Mouse (Mus musculus): Measurements from ENCODE around the gene Trmt1.

The Trmt1 gene

DNA sequence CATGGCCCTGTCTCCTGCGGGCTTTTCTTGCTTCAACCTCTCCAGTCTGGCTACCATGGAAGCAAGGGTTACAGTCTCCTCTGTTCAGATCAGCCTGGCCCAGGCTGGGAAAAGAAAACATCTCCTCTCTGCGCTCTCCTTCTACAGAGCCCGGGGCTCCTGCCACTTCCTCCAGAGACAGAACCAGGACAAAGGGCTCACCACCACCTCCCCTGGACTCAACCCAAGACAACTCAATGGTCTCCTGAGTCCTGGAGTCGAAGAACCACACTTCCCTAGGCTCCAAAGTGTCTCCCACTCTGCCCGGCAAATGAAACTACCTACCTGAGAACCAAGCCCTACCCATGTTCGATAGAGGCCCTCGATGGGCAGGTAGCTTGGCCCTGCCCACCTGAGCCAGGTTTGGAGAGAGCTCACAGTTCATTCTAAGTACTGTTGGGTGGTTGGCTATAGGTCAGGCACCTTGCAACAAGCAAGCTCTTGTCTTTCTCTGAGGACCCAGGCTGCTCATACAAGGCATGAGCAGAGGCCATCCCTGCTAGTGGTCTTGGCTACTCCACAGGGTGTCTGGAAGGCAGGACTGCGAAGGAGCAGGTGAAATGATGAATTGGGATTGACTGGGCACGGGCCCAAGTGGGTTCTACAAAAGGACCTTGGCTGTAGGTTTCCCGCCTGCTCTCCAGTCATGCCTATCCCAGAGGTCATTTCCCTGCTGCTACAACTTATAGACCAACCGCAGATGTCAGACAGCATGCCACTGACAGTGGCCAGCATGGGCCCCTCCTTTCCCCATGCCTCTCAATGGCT, 45.5 kb downstream of the Trmt1 start:
- no peak for DNase-seq (ENCODE audit: low read depth)

DNA sequence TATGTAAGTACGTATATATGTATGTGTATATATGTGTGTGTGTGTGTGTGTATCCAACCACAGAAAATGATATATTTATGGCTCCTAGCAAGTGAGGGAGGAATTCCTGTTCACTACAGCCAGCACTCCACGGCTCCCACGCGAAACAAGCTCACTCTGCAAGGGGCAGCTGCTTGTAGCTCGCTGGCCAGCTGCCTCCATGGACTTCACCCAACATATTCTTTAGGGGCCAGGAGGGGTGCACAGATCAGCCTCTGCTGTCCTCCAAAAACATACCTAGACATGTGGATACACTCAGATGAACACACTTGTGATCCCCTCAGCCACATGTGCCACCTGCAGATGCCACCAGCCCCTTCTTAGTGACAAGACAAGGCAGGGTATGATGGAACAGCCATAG, 46.4 kb downstream of the Trmt1 start:
- no peak for DNase-seq (ENCODE audit: low read depth)

DNA sequence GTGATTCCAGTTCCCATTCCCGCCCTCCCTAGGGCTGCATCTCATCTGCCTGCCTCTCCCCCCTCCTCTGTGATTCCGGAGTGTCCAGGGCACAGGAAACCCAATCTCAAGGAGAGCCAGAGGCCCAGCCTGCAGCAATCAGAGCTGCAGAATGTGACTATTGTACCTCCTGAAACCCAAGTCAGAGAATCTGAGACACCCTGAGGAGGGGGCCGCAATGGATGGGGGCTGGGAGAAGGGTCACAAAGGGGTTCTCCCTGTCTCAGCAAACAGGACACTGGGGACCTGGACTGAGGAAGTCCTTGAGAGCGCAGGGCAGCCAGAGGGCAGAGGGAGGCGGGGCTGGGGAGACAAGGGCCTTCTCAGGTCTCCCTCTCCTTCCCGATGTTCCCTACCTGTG, 46.9 kb downstream of the Trmt1 start:
- DNase-seq (ENCODE audit: low read depth) = no peak

DNA sequence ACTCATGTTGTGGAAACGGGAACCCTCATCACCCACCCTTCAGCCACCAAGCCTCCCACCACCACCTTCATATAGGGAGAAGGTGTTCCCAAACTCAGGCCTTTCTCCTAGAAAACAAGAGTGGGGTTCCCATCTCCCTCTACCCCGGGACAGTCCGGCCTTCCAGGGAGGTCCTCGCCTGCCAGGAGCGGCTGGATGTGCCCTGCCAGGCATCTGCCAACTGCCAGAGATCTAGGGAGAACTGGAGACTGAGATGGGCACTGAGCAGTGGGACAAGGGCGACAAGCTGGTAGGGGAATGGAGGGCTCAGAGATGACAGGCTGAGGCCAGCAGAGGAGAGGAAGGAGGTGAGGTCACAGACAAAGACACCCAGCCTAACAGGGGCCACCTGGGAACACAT, 47.9 kb downstream of the Trmt1 start:
- DNase-seq (ENCODE audit: low read depth) = no peak

DNA sequence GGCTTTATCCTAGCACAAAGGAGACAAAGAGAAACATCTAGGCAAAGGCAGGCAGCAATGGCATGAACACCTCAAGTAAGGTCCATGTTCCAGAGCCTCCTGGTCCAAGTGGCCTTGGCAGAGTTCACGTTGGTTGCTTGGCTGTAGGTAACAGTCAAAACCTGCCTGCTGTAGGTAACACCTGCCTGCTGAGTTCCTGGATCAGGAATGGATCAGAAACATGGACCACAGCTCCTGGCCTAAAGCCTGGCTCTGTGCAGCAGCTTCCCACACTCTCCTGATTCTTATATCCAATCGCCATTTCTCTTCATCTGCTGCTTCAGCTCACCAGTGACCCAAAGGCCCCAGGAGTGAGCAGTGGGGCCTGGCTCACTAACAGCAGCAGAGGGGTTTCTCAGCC, 48.6 kb downstream of the Trmt1 start:
- no peak for DNase-seq (ENCODE audit: low read depth)

DNA sequence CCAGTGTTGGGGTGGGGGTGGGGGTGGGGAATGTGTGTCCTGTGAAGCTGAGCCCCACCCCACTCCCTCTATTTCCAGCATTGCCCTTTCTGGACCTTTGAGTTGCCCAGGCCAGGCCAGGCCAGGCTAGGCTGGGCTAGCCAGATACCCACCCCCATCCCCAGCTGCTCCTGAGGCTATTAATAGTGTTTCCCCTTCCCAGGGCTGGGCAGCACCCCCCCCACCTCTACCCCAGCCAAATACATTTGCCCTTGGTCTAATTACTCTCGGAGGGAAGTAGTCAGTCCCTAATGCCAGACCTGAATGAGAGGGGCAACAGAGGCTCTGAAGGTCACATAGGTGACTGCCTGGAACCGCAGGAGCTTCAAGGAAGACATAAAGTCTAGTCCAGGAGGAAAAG, 49.5 kb downstream of the Trmt1 start:
- no peak for DNase-seq (ENCODE audit: low read depth)

DNA sequence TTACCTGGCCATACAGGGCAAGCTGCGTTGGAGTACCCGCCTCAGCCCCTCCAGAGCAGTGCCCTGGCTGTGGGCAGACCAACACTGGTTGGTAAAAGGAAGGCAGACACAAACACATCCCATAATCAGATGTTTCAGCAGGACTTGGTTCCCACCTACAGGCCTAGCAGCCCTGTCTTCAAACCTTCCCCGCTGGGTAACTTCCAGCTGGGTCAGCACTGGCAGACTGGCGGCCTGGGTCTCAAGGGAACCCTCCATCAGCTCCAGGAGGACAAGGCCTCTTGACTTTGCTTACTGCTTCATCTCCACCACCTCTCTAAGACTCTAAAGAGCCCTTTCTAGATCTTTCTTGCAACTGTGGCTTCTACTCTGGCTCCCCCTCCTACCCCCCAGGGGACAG, 50.4 kb downstream of the Trmt1 start:
- no peak for DNase-seq (ENCODE audit: low read depth)

DNA sequence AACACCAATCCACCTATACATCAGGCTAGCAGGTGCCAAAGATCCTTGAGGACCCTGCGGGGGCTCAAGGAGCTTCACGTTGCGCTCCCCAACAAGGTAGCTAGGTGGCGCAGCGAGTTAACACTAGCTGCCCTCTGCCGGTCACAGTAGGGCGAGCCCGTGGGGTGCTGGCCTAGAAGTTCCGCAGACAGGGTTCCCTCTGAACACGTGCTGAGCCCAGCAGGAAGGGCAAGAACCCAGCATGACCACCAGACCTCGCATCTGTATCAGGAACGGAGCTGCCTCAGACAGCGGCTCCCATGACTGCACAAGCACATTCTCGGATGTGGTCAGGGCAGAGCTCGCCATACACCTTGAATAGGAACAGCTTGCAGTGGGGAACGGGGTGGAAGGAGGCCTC, 51.5 kb downstream of the Trmt1 start:
- peak; percentile 72 for DNase-seq (ENCODE audit: low read depth)

DNA sequence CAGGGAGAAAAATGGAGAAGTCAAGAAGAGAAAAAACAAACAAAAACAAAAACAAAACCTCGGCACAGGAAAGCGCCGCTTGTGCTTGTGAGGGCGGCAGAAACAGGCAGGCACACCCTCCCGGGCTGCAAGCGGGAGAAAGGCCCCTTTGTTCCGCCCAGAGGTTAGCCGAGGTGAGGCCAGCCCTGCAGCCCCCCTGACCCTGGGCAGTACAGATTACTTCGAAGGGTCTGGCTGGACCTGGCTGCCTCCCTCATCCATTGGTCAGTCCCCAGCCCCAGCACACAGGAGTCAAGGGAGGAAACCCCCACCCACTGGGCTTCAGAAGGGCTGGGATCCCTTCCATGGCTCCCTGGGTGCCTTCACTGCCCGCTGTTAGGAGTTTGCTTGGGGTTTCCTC, 52.2 kb downstream of the Trmt1 start:
- DNase-seq (ENCODE audit: low read depth) = no peak

DNA sequence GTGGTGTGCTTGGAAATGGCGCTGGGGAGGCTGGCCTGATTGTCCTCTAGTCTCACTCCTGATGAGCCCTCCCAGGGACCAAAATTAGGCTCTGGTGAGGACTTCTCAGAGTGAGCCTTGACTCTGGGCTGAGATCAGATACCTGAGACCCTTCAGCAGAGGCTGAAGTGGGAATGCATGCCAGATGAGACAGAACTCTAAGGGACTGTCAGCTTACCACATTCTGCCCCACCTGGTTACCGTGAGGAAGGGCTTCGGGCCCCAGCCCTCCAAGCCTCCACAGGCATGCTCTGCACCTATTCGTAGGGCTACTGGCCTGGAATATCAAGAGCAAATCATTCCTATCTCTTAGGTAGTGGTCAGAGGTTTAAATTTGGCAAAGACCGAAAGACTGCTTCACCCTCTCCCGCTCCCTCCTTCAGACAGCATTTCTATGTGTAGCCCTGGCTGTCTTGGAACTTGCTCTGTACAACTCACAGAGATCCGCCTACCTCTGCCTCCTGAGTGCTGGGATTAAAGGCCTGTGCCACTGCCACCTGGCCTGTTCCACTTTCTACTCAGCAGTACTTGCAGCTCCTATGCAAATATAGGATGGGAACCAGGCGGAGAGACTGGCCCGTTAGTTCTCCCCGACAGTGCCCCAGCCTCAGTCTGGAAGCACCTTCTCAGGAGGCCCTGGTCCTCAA, 52.8 kb downstream of the Trmt1 start:
- DNase-seq (ENCODE audit: low read depth) = no peak

DNA sequence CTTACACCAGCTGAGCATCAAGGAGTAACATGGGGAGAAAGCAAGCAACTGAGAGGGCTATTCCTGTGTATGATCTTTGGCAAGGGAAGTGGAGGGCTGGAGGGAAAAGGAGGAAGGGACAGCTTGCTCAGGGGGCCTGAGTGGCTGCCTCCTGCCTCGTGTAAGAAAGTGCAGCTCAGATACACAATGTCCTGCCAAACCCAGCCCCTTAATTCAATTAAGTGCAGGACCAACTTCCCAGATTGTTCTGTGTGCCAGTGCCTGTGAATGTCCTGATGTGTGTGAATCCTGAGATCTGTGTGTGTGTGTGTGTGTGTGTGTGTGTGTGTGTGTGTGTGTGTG, 53.3 kb downstream of the Trmt1 start:
- DNase-seq (ENCODE audit: low read depth) = no peak

DNA sequence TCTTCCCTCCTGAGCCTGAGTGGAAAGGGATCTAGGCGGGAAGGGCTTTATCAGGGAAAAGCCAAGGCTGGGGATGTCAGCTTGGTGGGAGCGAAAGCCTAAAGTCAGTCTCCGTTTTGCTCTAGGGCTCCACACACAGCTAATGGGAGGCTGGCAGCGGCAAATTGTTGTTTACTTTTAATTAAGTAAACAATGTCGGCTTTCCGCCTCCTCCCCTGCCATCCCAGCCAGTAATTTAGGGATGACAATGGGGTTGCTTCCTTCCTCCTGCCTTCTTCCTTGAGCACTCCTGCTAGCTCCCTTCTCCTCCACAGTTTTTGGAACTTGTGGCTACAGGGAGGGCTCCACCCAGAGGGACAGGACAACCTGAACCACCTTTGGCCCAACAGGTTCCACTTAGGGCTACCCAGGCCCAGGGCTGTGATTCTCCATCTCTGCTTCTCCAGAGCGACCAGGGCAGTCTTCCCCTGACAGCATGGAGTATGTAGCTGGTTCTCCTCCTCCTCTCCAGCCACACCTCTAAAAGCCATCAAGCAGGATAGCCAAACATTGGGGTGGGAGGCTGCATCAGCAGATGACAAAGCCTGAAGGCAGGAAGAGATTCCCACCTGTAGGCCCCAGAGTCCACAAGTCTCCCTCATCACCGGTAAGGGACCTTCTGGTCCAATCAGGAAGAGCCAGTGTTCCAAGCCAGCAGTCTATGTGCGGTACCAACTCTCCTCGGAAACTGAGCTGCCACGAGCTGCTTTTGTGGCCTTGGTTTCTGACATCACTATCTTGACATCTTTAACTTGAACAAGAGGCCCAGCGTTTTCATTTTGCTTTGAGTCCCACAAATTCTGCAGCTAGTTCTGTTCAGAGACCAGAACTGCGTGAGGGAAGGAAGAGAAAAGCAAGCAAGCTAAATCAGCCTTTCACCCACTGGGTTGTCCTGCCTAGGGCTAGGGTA, 55.1 kb downstream of the Trmt1 start:
- no peak for DNase-seq (ENCODE audit: low read depth)

DNA sequence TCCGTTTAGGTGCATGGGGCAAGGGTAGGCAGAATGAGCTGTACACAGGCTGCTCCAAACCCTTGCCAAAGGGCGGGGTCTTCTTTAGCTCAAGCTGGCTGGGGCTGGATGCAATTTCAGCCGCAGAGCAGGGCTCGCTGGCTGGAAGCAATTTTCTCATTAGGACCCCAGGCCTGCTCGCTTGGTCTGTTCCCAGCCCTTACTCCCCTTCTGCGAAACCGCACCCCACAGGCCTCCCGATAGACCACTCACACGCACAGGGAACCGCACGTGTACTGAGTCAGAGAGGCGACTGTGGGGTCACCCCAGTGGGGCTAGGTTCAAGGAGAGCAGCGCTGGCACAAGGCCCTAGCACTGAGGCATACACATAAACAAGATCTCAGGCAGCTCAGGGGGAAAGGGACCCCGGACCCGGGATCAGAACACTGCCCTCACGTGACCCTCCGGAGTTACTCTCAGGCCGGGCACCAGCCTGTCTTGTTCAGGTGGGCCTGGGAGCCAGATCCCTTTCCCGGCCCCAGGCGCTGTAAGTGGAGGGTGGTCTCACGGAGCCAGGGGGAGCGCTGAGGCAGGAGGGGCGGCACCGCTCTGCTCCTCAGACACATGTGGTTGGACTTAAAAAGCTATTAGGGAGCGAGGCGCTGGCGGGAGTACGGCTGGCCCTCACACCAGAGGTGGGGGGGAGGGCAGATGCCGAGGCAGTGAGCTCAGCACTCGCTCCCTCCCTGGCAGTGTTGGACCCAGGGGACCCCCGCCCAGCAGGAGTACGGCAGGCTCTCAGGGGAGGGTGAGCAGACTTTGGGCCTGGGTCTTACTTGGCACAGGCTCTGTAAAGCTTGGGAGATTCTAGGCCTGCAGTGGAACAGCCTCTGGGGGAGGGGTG, 56.3 kb downstream of the Trmt1 start:
- DNase-seq (ENCODE audit: low read depth) = no peak

DNA sequence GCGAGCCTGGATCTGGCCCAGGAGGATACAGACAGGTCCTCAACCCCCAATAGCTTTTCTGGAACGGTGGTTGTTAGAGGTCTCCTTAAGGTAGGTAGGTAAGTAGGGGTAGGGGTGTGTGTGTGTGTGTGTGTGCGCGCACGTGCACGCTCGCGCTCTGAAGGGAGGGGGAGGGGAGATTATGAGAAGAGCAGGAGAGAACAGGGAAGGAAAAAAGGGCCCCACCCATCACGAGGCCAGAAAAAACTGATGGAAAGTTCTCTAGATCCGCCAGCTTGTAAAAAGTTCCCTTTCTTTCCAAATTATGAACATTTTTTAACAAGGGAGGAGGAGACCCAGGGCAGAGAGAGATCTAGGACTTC, 56.9 kb downstream of the Trmt1 start:
- DNase-seq (ENCODE audit: low read depth) = no peak

DNA sequence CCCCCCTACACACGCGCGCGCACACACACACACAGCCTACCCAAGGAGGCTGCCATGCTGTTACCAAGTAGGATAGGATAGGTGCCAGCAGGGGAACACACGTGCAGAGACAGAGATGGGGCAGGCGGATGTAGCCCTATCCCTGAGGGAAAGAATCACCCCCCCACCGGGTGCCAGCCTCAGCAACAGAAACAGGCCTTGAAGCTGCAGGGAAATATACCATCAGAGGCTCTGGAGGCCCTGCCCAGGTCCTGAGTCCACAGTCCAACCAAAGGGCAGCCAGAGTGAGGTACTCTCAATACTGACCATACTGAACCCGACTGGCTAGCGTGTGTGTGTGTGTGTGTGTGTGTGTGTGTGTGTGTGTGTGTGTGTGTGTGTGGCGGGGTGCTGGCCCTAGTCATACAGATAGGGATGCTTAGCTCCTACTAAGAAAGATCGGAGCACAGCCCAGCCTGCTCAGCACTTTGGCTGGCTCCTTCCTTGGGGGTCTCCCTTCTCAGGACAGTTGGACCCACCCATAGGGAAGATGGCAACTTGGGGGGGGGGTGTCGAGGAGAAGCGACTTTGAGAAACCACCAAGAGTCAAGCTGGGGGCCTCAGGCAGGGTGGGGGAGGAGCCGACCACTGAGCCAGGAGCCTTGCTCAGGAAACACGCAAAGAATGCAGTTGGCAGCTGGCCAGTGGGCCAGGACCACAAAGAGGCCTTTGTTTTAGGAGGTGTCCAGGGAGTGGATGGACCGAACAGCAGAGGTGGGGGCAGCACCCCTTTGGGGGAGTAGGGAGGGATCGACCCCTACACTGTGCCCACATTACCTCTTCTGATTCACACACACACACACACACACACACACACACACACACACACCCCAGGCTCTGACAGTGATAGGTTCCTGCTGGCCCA, 57.7 kb downstream of the Trmt1 start:
- DNase-seq (ENCODE audit: low read depth) = no peak

DNA sequence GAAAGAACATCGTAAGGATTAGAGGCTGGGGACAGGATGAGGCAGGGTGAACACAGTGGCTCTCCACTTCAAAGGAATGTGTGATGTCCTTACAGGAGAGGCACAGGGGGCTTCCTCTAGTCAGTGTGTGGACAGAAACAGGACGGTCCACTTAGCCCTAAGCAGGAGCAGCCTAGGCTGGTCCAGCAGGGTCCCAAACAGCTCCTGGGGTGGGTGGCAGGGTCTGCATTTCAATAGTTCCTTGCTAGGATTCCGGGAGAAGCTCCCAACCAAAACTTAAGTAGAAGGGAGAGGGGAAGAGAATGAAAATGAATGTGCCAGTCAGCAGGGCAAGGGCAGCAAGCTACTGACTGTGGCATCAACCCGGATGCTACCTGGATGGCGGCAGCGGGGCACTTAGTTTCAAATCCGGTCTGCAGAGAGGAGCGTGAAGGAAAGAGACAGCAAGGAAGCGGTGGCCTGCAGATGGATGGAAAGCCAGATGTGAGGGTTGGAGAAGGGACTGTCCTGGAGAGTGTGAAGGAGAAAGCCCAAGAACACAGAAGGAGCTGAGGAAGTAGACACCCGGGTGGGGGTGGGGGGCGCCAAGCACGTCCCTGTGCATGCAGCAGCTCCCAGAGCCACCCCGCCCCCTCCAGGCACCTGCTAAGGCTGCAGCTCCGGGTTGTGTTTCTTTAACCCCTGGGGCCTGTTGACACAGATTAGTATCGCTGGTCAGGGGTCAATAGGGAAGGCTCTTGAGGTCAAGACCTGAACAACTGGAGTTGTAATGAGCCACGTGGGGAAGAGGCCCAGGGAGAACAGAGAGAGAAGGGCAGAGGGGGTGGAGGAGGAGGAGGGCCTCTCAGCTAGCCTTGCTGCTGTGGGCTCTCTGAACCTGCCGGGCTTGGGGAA, 59.2 kb downstream of the Trmt1 start:
- no peak for DNase-seq (ENCODE audit: low read depth)

Data from c-Kit-positive CD71-positive TER-119-negative erythroid progenitor cells, embryonic 14.5 days (primary cell).